Mouse (Mus musculus): ENCODE data around the gene Macrod2.

Macrod2 gene

GRCm38 (mm10) chr2:142335103-142335999 is 1940.2 kb downstream of the Macrod2 start:
- DNase-seq (ENCODE audit: low spot score in 2 of 2): no peak

DNA sequence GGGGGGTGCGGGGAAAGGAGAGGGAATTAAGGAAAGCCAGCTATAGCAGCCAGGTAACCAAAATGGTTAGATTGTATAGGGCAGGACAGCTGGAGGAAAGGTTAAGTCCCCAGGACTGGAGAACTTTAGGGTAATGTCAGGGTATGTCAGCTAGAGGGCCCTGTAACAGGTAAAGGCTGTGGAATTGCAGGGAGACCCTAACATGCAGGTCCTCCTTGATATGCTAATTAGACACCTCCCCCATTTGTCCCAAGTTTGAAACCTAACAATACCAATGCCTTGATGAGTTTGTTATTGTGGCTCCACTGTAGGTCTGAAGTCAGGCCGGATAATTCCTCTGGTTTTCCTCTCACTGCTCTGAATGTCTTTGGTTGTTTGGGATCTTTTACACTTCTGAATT is 1948.9 kb downstream of the Macrod2 start:
- DNase-seq (ENCODE audit: low spot score in 2 of 2): no peak

GRCm38 (mm10) chr2:142344758-142345157 is 1949.6 kb downstream of the Macrod2 start:
- no peak for DNase-seq (ENCODE audit: low spot score in 2 of 2)

DNA sequence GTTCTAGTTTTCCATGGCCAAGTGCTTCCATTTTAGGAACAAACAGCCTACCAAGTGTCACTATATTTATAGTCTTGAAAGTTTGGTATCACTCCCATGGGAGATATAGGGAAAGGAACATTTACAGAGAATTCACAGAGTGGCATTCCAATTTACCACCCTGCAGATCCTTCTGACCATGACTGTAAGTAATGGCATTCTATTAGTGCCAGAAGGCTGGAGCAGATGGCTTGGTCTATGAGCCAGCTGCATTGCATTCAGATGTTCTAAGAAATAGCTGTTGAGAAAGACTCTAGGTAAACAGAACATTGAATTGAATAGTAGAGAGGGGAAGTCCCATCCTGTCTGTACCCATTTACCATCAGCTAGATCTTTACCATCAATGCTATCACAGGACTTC is 1954.7 kb downstream of the Macrod2 start:
- no peak for DNase-seq (ENCODE audit: low spot score in 2 of 2)

- DNase-seq (ENCODE audit: low spot score in 2 of 2): peak; percentile 28
These were observed 1967.8 kb downstream of the Macrod2 start for GRCm38 (mm10) chr2:142362888-142363287.

GRCm38 (mm10) chr2:142373978-142374377 is 1978.9 kb downstream of the Macrod2 start:
- no peak for DNase-seq (ENCODE audit: low spot score in 2 of 2)

GRCm38 (mm10) chr2:142380563-142380962 is 1985.5 kb downstream of the Macrod2 start:
- DNase-seq (ENCODE audit: low spot score in 2 of 2): no peak

GRCm38 (mm10) chr2:142381081-142381579 is 1986.0 kb downstream of the Macrod2 start:
- no peak for DNase-seq (ENCODE audit: low spot score in 2 of 2)

DNA sequence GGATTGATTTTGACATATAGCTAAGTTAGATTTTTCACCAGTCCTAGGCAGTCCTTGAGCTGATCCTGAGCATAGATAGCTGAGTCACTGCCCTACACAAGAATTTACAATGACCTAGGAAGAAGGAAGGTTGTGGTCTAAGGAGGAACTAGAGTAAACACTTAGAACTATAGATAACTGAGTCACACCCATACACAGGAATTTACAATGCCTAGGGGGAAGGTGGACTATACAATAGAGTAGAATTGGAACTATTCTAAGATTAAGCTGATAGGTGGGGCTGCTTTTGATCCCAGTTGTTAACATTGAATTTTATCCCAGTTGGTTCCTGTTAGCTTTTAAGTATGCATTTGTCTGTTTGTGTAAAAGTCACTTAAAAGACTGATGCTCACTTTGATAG is 1998.4 kb downstream of the Macrod2 start:
- DNase-seq (ENCODE audit: low spot score in 2 of 2): no peak

GRCm38 (mm10) chr2:142399490-142399889 is 2004.4 kb downstream of the Macrod2 start:
- no peak for DNase-seq (ENCODE audit: low spot score in 2 of 2)

- no peak for DNase-seq (ENCODE audit: low spot score in 2 of 2)
These were observed 2005.7 kb downstream of the Macrod2 start for GRCm38 (mm10) chr2:142400781-142401180.

- DNase-seq (ENCODE audit: low spot score in 2 of 2): no peak
These were observed 2006.2 kb downstream of the Macrod2 start for GRCm38 (mm10) chr2:142401359-142401758.

- peak; percentile 25 to 39 for DNase-seq (ENCODE audit: low spot score in 2 of 2)
These were observed 2008.3 kb downstream of the Macrod2 start for GRCm38 (mm10) chr2:142403394-142403793.

GRCm38 (mm10) chr2:142404321-142404720 is 2009.2 kb downstream of the Macrod2 start:
- DNase-seq (ENCODE audit: low spot score in 2 of 2): no peak

DNA sequence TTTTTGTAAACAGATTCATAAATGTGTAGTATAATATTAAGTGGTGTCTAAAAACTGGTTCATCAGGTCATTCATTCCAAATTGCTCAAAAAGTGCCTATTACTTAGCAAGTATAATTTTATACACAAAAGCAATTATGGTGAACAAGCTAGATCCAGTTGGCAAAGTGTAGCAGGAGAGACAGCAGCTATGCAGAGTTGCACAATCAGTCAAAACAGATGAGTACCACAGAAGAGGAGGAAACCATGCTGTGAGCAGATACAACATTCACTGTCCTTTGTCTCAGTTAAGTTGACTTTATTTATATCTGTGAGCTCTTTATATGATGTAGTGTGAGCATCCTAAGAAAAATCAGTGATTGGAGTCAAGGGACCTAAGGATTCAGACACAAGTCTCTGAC is 2012.2 kb downstream of the Macrod2 start:
- no peak for DNase-seq (ENCODE audit: low spot score in 2 of 2)

DNA sequence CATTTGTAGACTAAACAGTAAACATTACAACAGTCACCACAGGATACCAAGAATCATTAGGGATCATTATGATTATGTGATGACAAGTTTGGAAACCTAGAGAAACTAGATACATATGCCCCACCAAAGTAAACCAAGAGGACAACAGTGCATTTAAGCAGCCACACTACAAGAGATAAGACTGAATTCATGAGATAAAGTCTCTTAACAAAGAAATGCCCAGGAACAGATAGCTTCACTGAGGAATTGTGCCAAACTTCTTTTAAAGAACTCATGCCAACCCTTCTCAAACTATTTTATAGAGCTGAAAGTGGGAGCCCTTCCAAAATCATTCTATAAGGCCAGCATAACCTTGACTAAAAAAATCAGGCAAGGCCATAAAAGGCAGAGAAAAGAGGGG is 2015.0 kb downstream of the Macrod2 start:
- DNase-seq (ENCODE audit: low spot score in 2 of 2): no peak

DNA sequence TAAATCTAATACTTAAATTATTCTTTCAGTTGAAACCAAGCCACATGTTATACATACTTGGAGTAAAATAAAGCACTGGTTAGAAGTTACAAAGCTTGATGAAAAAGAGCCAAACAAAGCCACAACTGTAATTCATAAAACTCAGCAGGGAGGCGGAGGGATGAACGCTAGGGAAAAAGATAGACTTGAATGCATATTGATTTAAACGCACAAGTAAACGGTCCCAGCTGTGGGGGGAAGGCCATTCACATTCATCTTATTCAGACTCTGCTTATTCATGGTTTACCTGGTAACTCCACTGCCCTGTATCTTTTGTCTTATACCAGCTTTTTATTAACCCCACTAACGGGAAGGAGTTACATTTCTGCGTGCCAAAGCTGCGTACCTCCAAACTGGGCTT is 2038.0 kb downstream of the Macrod2 start:
- DNase-seq (ENCODE audit: low spot score in 2 of 2): no peak

DNA sequence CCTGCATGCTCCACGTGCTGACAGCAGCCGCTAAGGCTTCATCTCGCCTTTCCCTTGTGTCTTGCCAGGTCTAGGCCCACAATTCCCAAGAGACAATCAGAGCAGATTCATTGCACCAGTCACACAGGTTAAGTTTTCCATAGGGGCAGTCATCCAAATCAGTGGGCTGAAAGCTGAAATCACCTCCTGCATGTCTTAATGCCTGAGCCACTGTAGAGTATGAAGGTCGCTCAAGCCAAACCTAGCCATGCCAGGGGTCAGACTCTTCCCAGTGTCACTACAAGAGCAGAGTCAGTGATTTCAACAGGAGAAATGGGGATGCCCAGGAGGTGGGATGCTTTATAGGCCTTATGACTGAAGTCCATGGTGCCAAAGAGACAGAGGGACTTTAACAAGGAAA is 2039.6 kb downstream of the Macrod2 start:
- no peak for DNase-seq (ENCODE audit: low spot score in 2 of 2)

DNA sequence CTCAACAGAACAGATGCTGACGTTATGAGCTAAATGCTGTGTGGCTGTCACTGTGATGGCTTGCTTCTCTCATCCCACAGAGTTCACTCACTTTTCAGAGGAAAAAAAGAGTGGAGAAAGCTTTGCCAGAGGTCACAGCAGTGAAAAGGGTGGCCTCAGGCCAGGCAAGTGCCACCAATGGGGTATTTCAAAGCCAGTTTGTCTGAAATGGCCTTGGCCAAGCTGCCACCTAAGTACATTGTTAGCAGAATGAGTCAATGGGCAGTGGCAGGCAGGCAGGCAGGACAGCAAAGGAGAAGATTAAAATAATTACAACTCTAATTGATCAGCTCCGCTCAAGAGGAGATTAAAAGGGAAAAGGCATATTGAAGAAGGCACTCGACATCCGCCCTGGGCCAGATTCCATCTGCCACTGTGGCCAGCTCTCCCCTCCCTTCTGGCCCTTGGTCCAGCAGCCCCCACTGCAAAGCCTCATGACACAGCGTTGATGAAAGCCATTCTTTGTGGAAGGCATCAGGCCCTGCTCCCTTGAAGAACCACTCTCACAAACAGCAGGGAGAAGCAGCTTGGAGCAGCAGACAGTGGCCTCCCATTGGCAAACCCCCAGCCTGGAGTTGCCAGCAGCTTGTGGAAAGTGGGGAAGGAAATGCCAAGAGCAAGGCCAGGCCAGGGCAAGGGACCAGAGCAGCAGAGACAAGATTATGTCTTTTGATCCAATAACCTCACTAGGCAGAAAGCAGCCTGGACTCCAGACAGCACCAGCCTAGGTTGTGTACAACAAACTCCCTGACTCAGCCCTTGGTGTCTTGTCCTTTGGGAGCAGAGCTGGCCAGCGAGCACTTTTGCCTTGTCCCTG is 2042.7 kb downstream of the Macrod2 start:
- DNase-seq (ENCODE audit: low spot score in 2 of 2): peak; percentile 16 to 37

Measured in frontal cortex, postnatal 14 days (tissue).